Mouse (Mus musculus) retina, postnatal 1 day (tissue): ENCODE data around the gene Clpx.
A peak's percentile ranks its signal among the peaks of the same experiment; 100 is the strongest.

Experiments used
- DNase-seq: peaks from one replicate; pipeline ENCODE4 v3.0.0-alpha.2; 2012

Gene Clpx

DNA sequence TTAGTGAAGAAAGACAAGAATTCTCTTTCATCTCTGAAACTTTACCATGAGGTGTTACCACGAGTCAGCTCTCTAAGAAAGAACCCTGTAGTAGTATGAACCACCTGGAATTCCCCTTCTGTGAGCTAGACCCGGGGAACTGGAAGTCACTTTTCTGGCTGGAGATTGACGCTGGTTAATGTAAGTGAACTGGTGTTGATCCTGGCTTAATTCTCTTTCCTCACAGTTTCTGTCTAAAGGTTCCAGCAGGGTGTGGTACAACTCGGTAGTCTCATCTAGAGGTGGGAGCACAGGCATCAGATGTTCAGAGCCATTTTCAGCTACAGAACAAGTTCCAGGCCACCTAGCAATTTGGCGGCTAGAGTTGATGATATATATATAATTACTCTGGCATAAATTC is 941 bp upstream of the Clpx start:
- no peak for DNase-seq

DNA sequence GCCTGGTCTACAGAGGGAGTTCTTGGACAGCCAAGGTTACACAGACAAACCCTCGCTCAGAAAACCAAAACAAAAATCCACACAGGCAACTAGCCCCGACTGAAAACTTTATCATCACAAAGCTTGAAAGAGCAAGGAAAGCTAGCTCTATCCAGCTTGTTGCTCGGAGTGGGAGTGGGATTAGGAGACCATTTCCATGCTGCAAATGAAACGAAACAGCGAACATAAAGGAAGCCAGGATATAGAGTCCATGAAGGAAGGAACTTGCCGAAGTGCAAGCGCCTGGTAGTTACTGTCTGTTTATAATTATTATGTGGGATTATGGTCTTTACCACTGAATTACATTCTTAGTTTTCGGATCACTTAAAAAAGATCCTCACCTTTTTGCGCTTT is 484 bp upstream of the Clpx start:
- no peak for DNase-seq

DNA sequence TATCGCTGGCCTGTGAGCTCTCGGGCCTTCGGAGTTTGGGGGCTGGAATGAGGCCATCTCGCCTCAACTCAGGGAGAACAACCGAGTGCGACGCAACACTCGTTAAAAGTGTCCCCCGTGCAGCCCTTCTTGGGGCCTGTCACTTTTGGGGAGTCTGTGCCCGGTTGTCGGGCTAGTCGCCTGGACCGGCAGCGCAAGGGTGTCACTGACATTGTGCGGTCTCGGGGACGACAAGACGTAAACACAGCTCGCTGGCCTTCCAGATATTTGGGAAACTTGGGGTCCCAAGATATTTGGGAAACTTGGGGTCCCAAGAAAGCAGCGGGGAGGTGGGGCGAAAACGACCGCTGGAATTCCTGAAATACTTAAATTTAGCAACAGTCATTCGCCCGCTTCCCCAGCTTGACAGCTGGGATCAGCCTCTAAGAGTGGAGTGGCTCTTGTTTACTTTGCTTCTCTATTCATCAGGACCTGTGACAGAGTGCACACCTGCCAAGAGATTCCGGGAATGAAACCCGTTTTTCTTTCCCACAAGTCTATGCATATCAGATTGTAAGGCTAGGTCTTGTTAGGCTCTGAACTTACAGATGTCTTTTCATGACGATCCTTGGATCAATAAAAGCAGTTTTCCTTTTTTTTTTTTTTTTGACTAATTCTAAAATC is 787 bp downstream of the Clpx start:
- DNase-seq, result no peak

DNA sequence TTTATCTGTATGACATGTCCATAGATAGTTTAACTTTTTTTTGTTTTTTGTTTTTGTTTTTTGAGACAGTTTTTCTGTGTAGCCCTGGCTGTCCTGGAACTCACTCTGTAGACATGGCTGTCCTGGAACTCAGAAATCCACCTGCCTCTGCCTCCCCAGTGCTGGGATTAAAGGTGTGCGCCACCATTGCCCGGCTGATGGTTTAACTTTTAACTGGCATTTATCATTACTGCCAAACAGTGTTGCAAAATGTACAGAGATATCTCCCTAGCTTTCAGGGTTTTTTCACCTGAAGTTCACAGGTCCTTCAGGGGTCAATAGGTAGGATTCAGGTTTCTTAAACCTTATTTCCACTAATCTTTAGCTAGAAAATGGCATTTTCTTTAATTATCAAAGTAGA is 3.0 kb downstream of the Clpx start:
- no peak for DNase-seq

DNA sequence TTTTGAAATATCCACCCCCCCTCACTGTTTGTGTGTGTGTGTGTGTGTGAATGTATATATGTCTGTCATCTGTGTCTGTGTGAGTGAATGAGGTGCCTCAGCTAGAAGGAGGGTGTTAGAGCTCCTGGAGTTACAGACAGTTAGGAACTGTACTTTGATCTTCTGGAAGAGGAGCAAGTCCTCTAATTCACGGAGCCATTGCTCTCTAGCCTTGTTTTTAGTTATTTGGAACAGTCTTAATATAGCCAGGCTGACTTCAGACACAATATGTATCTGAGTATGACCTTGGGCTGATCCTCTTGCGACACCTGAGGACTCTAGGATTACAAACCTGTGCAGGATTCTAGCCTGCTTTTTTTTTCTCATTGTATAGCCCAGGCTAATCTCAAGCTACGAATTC is 4.7 kb downstream of the Clpx start:
- DNase-seq, result no peak

DNA sequence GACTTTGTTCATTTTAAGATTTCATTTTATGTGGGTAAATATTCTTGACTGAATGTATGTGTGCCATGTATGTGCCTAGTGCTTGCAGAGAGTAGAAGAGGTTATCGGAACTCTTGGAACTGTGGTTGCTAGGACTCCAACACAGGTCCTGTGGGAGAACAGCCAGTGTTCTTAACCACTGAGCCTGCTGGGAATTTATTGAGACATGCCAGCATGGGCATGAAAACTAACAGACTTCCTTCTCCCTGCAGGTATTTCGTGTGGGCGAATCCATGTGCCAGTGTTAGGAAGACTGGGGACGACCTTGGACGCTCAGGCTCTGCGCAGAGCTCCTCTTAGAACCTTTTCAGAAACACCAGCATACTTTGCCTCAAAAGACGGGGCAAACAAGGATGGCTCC is 5.6 kb downstream of the Clpx start:
- DNase-seq, result no peak

DNA sequence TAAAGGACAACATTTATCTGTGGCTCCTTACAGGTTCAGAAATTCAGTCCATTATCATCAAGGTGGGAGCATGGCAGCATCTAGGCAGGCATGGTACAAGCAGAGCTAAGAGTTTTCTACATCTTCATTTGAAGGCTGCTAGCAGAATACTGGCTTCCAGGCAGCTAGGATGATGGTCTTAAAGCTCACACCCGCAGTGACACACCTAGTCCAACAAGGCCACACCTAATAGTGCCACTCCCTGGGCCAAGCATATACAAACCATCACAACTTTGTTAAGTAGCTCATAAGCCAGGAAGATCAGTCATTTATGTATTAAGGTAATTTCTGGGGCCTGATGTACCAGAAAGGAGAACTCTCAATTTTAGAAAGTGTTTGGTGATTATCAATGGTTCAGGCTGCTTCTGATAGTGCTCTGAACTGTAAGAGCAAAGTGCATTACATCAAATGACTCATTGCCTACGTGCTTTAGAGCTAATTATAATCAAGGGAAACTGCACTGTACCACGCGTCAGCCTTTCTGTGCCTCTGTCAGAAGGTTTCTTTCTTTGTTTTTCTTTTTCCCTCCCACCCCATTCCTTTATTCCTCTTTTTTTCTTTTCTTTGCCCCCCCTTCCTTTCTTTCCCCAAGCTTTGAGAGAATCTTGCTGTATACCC is 8.4 kb downstream of the Clpx start:
- DNase-seq, result no peak

DNA sequence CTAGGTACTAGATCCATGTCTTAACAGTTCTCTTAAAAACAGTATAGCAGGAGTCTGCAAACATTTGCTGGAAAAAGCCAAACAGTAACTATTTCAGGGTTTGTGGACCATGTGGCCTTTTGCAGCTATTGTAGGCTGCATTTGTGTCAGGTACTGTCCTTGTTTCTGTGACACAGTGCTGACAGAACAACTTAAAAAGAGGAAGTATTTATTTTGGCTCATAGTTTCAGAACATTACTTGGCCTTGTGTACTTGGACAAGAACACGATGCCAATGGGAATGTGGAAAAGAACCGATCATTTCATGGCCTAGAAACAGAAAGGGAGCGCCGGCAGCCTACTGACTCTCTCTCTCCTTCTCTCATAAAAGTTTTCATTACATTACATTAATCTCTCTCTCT is 9.5 kb downstream of the Clpx start:
- DNase-seq, result no peak

DNA sequence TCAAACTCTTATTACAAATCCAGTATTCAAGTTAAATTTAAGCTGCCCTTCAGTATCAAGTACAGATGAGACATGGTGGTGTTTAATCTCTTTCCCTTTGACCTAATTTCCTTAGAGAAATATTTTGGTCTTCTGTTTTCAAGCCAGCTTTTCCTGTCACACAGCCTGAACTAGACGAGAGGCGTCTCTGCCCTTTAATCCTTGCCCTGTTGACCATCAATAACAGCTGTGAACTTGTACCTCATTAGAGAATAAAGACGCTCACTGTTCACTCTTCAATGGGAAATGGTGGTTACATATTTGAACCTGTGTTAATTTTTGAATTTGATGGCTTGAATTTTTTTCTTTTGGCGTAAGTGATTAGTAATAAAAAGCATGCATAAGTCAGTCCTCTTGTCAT is 10.2 kb downstream of the Clpx start:
- peak; percentile 47 for DNase-seq

DNA sequence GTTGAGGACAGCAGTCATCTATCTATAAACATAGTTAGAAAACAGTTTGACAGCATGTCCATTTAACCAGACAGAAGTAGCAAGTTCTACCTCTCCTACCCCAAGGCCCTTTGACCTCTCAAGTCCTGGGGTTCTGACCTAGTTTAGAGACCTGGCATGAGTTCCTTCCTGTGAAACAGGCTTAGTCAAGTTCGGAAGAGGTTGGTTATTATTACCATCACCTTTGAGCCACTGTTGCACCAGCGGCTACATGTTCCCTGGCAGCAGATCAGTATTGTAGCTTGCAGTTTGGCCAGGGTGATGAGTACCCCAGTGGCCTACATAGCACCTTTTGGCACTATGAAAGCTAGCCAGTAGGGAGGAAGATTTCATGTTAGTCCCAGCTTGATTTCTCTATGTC is 12.6 kb downstream of the Clpx start:
- DNase-seq, result no peak

DNA sequence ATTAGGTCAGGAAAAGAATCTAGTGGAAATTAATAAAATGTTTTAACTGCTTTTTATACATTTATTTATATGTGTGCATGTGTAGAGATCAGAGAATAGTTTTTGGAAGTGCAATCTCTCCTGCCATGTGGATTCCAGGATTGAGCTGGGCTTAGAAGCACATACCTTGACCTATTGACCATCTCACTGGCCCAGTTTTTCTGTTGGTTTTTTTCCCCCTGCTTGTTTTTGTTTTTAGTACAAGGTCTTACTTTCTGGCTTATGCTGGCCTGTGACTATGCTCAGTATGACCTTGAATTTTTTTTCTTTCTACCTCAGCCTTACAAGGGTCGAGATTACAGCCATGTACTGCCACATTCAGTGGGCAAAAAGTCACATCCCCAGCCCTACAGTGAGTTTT is 14.0 kb downstream of the Clpx start:
- DNase-seq, result no peak

DNA sequence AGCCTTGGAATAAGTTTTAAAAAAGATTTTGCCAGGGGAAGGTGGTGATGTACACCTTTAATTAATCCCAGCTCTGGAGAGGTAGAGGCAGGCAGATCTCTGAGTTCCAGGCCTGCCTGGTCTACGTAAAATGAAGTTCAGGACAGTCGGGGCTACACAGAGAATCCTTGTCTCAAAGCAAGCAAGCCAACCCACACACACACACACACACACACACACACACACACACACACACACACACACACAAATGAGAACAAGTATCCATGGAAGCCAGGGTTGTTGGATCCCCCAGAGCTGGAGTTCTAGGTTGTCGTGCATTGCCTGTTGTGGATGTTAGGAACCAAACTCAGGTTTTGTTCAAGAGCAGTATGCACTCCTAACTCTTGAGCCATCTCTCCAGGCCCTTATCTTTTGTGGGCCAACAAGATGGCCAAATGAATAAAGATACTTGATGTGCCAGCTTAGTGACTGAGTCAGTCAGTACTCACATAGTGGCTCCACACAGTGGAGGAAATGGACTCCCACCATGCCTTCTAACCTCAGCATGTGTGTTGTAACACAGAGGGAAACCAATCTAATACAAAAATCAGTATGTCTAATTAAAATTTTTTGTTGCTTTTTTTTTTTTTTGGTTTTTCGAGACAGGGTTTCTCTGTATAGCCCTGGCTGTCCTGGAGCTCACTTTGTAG is 18.8 kb downstream of the Clpx start:
- peak; percentile 13 for DNase-seq

DNA sequence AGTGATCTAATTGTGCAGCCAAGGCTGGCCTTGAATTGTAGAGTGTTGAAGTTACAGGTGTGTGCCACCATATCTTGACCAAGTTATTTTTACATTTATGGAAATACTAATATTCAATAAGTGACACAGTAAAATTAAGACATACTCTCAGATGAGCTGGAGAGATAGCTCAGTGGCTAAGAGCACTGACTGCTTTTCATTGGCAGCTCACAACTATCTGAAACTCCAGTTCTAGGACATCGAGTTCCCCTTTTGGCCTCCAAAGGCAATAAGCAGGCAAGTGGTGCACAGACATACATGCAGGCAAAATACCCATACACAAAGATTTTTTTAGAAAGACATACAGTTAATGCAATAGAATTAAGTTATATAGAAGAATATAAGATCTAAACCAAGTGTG is 19.8 kb downstream of the Clpx start:
- no peak for DNase-seq

DNA sequence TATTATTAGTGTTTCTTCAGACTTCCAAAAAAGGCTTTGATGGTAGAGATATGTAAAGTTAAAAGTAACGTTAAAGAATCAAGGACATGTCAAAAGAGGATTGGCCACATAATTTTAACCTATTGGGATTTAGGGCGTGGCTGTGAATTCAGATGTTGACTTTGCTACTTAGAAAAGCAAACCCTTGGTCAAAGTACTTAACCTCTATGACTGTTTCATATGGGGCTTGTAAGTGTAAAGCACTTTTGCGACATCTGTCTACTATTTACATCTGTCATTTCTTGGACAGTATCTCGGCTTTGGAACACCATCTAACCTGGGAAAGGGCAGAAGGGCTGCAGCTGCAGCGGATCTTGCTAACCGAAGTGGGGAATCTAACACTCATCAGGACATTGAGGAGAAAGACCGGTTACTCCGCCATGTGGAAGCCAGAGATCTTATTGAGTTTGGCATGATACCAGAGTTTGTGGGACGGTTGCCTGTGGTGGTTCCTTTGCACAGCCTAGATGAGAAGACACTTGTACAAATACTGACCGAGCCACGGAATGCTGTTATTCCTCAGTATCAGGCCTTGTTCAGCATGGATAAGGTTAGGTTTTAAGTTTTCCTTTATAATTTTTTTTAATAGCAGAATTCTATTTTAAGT is 28.3 kb downstream of the Clpx start:
- DNase-seq, result no peak

DNA sequence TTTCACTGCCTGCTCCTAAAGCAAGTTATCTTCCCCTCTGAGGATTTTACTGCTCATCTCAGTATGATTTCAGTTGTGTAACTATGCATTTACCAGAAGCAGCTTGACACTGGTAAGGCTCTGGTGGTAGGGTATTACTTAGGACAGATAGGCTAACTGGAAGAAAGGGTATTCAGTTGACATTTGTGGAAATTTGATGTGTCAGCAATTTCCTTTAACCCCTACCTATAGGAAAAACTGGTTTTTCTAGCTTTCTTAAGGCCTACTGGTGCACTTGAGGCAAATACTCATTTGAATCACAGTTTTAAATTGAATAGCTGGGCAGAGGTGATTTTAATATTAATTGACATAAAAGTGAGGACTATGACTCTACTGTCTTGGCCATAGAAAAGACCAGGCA is 31.9 kb downstream of the Clpx start:
- no peak for DNase-seq

DNA sequence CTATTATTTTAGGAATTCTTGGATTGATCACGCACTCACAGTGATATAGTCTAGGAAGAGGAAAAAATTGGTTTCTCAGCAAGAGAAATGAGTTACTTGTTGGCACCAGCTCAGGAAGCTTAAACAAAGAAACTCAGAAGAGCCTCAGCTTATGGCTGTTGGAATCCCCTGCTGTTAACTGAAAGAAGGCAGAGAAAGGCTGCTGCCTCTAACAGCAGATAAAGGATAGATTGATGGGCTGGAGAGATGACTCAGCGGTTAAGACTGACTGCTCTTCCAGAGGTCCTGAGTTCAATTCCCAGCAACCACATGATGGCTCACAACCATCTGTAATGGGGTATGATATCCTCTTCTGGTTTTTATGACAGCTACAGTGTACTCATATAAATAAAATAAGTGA is 33.3 kb downstream of the Clpx start:
- no peak for DNase-seq

DNA sequence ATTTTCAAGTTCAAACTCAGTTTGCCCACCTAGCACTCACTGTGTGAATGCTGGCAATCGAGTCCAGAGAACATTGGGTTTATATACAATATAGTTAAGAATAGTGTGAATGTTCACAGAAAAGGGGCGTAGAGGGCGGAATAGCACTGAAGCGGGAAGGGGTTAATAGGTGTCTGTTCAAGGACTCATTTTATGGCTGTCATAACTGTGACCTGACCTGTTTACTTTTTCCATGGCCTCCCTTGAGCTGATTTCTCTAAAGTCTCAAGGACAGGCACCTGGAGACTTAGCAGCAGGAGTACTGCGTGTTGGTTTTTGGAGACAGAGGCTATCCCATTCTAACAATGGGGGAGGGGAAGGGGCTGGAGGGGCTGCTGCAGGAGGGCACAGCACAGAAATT is 39.9 kb downstream of the Clpx start:
- DNase-seq, result no peak

DNA sequence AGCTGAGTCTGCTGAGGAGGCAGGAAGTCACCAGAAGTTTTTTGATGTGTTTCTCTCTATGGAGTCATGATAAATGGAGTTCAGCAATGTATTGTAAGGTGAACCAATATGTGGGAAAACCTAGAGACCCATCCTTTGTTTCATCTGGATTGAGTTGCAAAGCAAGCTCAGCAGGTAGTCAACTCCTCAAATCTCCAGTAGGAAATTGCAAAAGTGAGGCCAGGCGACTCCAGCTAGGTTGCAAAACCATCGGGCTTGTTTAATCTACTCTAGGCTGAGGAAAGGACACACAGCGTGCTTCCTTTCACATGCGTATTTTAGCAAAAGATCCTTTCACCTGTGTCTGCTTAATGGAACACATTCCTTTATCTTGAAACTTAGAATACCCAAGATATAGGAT is 45.1 kb downstream of the Clpx start:
- no peak for DNase-seq

DNA sequence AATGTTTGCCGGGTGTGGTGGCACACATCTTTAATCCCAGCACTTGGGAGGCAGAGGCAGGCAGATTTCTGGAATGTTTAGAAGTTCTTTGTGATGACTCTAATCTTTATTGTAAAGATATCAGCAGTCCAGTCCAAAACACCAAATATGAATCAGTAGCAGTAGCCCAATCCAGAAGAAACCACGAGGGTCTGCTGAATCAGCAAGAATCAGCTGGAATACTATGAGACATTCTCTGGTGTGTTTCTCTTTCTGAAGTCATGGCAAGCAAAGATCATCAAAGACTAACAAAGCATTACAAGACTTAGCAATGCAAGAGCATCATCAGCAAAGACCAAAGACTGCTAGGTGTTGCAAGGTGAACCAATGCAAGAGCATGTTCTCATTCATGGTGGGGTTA is 46.4 kb downstream of the Clpx start:
- no peak for DNase-seq

DNA sequence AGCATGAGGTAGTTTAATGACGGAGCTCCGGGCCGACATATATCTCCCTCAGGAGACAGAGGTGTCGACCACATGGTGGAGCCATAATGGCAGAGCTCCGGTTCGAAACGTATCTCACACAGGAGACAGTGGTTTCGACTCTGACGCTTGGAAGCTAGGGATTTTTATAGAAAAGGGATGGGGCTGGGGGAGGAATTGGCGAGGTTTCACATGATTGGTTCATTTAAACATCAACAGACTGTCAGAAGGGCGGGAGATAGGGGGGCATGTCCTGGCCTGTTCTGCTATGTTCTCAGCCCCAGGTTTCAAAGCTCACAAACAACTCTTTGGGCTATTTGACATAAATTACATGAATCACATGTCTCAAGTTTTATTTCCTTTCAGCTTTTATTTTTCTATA is 51.4 kb downstream of the Clpx start:
- DNase-seq, result peak; percentile 31

DNA sequence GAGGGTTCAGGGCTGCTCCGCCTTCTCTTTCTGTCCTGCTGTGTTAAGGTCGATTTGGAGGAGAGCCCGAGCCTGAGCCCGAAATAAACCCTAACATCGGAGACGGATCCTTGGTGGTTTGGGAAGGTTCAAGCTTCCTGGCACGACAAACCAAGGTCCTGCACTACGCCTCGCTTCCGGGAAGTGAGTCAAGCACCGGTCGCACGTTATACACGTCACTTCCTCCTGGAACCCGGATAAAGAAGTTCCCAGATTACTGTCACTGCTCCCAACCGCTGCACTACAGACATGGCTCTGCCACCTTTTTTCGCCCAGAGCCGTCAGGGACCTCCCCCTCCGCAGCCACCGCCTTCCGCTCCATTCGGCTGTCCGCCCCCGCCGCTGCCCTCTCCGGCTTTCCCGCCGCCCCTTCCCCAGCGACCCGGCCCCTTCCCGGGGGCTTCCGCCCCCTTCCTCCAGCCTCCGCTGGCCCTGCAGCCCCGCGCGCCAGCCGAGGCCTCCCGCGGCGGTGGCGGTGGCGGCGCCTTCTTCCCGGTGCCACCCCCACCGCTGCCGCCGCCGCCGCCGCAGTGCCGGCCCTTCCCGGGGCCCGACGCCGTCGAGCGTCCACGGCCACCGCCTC is 51.9 kb downstream of the Clpx start, which contains the start of gene Pdcd7:
Pdcd7 (plus strand) TSS at position 251 of the 622 bp plus-strand sequence.
- DNase-seq, result peak; percentile 99

DNA sequence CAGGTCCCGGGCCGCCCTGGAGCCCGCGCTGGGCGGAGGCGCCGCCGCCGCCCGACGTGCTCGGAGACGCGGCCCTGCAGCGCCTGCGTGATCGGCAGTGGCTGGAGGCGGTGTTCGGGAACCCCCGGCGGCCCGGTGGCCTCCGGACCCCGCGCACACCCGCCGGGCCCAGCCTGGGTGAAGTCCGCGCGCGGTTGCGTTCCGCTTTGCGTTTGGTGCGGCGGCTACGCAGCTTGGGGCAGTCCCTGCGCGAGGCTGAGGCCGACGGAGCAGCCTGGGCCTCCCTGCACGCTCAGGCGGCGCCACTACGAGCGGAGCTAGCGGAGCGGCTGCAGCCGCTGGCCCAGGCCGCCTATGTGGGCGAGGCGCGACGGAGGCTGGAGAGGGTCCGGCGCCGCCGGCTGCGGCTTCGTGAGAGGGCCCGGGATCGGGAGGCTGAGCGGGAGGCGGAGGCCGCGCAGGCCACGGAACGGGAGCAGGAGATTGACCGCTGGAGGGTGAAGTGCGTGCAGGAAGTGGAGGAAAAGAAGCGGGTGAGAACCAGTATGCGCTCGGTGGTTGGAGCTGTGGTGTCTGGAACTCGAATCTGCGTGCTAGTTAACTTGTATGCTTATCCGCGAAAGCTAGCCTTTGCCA is 52.5 kb downstream of the Clpx start:
- DNase-seq, result peak; percentile 68
